Mouse (Mus musculus) cerebellum, adult 9-11 months (tissue): ENCODE measurements around the gene Ppil1.
"Not testable (repeated sequence)": the region's sequence is repeated elsewhere in the genome, so short reads cannot be mapped to it uniquely, and the experiment has no call there.

Experiments
- DNase-seq: peaks from one replicate; pipeline ENCODE4 v3.0.0; 2022

Gene Ppil1

DNA sequence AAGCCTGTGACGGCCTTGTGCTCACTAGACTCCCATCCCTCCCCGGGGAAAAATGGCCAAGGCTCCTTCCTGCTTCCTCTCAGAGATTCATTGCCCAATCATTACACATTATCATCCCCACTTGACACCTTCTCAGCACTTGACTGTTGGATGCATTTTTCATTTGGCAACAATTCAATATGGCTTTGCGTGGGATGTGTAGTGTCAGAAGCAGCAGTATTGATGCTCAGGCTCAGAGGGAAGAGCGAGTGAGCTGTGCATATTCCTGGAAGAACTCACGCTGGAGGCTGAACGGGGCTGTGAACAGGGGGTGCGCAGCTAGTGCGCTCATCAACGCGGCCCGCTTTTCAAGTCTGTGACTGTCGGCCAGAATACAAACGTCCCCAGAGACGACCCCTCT, 13.0 kb downstream of the Ppil1 start:
- not testable (repeated sequence) for DNase-seq

DNA sequence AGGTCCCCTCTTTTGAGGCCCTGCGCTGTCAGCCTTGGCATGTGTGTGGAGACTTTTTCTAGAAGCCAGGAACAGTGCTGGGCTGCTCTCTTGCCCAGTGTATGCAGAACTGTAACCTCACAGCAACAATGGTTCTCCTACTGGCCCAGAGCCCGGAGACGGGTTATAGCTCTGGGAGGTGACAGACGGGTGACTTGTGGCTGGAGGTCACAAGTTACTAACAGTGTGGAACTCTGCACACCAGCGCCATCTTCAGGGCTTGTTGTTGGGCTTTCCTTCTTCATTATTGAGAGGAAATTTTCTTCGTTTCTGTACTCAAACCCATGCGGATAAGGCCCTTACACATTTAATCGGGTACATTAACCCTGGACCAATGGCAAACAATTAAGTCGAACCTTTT, 14.5 kb downstream of the Ppil1 start:
- DNase-seq = no peak

DNA sequence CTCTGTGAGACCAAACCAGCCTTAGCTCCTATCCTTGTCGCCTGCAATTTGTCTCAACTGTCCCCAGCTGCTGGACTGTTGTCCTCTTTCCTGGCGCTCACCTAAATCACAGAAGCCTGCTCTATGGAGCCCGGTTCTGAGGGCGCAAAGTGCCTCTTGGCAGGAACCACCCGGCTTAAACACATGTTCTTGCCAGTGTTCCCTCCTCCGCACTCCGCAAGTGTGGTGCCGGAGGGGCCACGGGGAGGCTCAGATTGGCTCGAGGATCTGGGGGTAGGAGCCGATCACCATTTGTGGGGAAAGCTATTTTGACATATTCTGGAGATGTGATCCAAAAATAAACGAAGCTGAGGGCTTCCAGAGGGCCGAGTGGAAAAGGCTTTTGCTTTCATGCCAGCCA, 16.1 kb downstream of the Ppil1 start:
- no peak for DNase-seq

DNA sequence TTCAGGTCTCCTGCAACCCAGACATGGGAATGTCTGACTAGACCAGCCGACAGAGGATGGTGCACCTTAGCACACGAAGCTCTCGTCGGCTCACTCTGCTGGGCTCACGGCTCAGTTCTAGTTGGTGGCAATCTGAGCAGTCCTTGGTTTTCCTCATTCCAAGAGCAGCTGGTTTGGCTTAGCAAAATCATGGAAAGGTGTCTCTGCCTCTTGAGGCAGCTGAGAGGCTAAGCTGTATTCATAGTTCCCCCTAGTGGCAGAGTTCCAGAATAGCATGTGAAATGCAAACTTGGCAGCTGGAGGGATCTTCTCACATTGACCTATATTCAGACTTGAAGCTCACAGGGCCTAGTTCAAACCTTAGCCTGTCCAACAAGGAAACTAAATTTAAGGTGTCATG, 17.4 kb downstream of the Ppil1 start:
- DNase-seq = peak; percentile 68

DNA sequence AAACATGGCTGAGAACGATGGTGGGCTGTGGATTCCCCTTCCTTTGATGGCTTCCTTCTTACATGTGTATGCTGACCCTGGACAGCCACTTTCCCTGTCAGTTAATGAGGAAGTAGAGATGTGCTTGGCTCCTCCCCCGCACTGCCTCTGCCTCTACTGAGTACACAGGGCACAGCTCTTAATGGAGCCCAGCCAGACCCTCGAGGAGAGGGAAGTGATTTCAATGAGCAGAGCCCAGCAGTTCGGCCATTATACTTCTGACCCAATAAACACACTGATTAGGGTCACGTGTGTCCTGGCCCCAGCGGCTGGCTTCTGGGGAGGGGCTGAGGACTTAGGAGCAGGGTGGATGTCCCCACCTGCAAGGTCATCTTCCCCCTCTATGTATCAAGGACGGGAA, 18.3 kb downstream of the Ppil1 start:
- DNase-seq = no peak

DNA sequence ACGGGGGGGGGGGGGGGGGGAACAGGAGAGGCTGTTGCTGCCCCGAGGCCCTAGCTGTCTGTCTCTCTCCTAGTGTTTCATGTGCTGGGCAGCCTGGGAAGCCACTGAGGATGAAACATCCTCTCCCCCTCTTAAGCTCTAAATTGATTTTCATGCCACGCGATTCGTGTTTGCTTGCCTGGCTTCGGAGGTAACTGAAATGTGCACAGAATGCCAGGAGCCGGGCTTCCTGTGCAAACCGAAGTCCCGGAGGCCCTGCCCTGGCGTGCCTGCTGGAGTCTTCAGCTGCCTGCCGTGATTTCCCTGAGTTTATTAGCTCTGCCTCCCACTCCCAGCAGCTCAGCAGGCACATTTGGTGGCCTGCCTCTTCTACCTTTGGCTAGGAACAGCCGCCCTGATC, 19.1 kb downstream of the Ppil1 start:
- no peak for DNase-seq

DNA sequence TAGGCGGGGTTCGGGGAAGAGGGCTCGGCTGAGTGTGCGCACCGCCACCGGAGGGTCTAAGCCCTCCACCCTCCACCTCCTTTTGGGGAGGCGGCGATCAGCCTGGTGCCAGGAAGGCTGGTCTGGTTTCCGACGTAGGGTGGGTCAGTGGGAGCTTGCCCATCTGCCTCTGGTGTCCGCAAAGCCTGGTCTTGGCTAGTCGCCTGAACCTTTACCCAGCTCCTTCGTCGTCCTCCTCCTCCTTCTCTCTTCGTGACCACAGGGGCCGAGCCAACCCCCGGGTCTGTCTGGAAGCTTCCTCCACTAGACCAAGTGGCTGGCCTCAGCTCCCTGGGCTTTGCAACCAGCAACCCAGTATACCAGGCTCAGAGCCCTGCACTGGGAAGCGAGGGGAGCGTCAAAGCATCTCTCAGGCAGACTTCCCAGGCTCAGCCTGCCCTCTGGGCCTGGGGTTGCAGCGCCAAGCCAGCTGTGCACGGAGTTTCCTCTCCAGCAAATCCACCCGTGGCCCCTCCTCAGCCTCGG, 25.5 kb downstream of the Ppil1 start:
- DNase-seq = no peak

DNA sequence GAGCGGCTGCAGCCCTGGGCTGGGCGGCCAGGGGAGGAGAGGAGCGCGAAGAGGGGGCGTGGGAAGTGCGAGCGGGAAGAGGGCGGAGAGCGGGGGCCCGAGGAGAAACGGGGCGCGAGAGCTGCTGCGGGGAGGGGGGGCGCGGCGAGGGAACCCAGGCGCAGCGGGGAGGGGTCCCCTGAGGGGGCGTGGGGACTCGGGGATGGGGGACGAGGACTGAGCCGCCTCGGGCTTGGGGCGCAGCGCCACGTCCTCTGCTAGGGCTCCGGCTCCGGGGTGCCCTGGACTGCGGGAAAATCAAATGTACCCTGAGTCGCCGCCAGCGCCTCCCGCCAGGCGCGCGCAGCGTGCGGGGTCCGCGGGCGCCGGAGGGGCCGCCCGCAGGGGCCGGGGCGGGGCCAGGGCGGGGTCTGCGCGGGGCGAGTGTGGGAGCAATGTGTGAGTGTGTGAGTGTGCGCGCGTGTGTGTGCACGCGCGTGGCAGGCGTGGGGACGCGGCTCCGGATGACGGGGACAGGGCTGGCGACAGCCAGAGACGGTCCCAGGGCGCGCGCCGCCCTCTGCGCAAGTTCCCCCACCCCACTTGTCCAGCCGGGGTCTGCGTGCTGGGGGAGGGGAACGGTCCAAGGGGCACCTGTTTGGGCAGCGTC, 26.1 kb downstream of the Ppil1 start, which contains the start of gene Cpne5:
TSS of gene Cpne5 (minus strand) at position 396 of the 649 bp plus-strand sequence.
- DNase-seq = no peak

DNA sequence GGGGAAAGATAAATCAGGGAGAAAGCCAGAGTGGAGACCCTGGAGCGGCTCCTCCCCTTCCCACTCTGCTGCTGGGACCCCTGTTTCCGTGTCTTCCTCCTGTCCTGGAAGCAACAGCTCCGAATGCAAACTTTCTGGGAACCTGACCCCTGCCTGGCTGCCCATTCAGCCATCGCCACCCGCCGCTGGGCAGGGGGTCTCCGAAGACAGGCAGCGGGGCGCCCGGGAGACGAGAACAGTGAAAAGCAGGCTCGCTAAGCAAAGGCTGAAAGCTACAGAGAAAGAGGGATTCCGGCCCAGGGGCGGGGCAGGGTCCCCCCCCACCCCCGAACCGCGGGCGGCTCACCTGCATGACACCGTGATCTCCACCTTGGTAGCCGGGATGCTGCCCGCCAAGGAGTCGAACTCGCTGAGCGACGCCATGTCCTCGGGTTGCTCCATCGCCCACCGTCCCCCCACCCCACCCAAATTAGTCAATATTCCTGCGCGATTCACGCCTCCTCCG, 26.7 kb downstream of the Ppil1 start:
- DNase-seq = no peak

DNA sequence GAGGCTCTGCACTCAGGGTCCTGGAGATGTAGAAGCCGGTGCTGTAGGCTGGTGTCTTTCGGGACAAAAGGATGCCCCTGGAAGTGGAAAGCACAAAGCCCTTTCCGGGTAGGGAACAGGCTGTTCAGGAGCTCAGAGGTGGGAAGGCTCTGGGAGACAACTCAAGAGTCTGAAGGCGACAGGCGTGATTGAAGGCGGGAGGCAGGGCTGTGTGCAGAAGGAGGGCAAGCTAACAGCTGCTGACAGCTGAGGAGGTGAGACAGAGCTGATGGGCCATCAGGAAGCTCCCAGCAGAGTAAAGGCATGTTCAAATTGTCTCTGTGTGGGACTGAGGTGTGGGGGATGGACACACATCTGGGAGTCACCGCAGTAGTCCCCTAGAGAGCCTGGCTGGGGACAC, 27.9 kb downstream of the Ppil1 start:
- no peak for DNase-seq

DNA sequence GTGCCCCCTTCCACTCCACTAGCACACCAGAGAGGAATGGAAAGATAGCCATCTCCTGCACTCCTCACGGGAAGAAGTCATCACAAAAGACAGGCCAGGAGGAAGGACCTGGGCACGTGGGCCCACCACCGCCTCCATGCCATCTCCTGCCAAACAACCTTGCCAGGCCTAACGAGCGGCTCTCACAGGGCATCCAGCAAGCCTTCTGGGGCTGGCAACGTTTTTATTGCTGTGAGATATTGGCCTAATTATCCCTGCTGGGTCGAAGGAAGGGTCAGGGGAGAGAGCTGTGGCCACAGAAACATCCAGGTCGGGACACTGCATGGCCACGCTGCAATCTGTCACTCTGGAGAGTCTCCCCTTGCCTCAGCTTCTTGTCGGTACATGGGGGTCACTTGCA, 32.9 kb downstream of the Ppil1 start:
- no peak for DNase-seq

DNA sequence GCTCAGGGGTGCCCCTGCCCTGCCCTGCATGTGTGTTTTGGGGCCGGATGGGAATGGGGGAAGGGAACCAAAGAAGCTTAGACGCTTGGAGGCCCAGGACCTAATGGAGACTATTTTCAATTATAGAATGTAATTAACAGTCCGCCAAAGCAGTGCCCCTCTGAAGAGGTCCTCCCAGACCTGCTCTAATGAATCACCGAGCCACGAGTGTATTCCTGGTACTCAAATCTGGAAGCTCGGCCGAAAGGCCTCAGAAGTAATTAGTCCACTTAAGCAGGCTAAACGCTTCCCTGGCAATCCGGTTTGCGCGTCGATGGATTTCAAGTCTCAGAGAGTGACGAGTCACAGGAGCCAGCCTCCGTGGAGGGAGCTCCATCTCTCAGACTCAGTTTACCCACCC, 43.4 kb downstream of the Ppil1 start:
- DNase-seq = no peak

DNA sequence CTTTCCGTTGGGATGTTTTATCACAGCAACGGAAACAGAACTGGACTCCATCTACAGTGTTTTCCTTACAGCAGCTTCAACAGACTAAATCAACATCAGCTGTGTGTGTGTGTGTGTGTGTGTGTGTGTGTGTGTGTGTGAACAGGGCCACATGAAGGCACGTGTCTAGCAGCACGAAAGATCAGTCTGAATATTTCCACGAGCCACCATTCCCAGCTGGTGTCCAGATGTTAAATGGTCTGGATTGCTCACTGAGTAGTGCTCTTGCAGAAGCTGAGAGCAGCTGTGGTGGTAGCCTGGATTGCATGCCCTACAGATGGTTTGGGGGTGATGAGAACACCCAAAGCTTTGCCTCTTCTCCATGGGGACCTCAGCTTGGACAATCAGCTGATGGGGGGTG, 46.0 kb downstream of the Ppil1 start:
- no peak for DNase-seq

DNA sequence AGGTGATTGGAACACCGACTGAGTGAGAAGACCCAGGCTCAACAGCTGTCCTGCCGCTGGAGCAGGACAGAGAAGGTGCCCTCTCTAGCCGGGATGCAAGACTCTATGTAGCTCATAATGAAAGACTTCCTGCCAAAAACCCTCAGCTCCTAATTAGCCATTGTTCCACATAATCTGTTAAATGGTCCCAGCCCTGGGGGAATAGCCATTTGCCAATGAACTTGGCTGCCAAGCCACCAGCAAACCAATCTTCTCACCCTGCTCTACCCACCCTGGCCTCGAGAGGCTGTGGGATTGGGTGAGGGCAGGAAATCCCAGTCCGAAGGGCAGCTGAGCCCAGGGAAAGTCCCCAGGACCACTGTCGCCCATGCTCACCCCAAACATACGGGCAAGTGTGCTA, 47.9 kb downstream of the Ppil1 start:
- no peak for DNase-seq

DNA sequence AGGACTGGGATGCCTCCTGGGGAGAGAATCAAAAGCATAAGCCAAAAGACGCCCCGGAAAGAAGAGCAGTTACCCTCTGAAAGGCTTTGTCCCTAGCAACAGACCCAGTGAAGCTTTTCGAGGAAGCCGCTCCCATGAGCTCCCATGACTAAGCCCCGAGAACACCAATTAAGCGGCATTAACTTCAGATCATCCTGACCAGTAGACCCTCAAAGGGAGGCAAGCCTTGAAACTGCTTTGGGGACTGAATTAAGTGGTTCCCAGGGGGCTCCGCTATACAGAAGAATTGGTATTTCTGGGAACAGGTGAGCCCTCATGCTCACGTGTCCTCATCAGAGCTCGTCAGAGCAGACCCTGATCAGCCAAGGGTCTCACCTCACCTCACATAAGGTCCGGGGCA, 49.3 kb downstream of the Ppil1 start:
- no peak for DNase-seq

DNA sequence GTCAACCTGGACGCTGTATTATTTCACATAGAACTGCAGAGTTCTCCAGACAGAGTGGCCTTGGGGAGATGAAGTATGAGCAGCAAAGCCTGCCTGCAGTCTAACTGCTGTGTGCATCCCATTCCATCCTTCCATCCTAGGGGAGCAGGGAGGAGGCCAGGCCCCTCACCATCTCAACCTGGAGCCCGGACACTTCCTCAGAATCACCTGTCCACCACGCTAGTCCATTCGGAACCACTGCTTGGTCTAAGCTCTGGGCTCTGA, 49.9 kb downstream of the Ppil1 start:
- no peak for DNase-seq

DNA sequence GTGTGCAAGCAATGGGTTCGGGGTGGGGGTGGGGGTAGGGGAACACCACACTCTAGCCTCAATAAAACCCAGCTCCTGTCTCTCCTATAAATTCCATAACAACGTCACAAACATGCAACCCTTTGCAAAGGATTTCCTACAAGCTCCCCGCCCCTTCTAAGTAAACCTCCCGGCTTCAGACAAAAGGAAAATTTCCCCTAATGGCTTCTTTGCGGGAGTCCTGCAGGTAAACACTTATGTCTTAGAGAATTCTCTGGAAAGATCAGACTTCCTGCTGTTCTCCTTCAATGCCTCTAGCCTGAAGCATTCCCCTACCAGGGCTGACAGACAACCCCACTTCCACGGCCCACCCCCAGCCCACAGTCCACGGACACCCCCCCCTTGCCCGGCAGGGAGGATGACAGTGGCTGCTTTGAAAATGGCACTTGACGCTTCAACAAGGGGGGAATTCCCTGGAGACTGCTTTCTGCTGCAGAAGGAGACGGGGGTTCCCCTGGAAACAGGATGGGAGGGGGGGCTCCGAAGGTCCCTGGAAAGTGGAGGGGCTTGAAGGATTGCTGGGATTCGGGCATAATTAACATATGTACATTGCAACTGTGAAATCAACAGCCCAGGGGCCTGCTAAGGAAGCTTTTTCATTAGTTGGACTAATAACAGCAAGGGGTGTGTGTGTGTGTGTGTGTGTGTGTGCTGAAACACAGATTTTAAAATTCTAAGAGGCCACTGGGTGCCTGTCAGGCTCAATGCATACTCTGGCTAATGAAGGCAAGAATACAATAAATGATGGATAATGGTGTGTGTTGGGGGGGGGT, 50.4 kb downstream of the Ppil1 start:
- no peak for DNase-seq

DNA sequence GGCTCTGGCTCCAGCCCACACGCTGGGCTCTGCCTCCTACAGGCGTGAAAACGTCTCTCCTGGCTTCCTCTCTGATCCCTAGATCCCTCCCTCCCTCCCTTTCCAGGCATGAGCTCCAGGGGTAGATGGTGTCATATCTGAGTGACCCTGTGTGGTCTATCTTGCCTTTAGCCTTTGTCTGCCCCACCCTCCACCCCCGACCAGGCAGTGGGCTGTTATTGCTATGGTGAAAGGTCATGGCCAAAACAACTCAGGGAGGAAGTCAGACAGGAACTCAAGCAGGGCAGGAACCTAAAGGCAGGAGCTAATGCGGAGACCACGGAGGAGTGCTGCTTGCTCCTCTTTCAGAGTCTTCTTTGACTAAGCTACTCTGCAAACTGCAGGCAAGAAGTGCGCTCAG, 52.1 kb downstream of the Ppil1 start:
- no peak for DNase-seq

DNA sequence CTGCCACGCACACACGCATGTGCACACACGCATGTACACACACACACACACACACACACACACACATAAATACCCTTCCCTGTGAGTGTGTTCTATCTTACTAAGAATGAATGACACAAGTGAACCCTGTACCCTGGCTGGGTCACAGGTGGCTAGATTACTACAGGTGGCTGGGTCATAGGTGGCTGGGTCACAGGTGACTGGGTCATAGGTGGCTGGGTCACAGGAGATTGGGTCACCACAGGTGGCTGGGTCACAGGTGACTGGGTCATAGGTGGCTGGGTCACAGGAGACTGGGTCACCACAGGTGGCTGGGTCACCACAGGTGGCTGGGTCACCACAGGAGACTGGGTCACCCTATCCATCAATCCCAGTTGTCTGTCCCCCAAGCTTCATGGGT, 53.9 kb downstream of the Ppil1 start:
- DNase-seq = no peak

DNA sequence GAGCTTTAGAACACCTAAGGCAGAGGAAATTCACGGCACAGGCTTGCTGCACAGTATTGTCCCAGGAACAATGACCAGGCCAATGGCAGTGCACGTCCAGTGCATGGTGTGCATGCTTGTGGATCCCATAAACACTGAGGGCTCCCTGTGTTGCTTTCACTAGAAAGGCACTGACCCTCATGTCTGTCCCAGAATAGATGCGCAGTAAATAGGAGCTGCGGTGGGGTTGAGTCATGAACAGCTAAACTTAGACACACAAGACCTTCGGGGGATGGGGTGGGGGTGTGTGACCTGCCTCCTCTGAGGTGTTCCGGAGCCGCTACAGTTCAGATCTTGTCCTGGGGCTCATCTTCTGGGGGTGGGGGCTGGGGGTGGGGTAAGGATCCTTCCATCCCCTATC, 57.9 kb downstream of the Ppil1 start:
- DNase-seq = no peak

DNA sequence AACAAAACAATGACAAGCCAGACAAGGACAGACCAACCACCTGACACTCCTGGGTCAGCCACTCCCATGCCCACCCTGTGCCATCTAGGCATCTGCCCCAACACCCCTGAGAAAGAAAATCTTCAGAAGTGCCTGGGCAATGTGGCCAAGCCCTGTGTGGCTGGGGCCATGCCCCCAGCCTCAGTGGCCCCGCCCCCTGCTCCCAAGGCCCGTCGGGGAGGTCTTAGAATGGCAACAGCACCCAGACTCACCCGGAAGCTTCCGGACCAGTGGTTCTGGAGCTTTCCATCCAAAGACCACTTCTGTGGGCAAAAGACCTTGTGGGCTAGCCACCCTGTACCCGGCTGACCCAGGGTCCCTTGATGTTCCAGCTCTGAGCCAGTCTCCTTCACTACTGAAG, 61.4 kb downstream of the Ppil1 start:
- no peak for DNase-seq
